Mouse (Mus musculus) liver, embryonic 14.5 days (tissue): ENCODE measurements around the gene Cep55. TPM values are rescaled to one million over a fixed set of nuclear protein-coding genes. Genes with fewer than 3 reads are reported as not detected.

ENCODE experiments used
- ATAC-seq: fragments of 200-750 bp; cut with Nextera tagmentation; 2 replicates; pipeline ENCODE4 v1.8.0; 2017; ENCODE audit warnings: moderate number of reproducible peaks, mild to moderate bottlenecking, moderate library complexity; ENCODE audit not compliant: insufficient read depth
- DNase-seq, 3 experiments: peaks; one replicate each; pipeline ENCODE4 v3.0.0-alpha.2; 2012 to 2013; ENCODE audit warnings: low read depth in 3 of 3, low spot score in 3 of 3
- H3K27ac ChIP-seq: fragments of 300-500 bp; sonication (generic); 2 replicates; pipeline ENCODE4 v1.5.1; 2014; ENCODE audit warnings: moderate library complexity, mild to moderate bottlenecking, control low read depth, inconsistent platforms
- H3K27me3 ChIP-seq: fragments of 300-500 bp; sonication (generic); 2 replicates; pipeline ENCODE4 v1.6.1; 2014; ENCODE audit warnings: mild to moderate bottlenecking, low read length, moderate library complexity; ENCODE audit not compliant: control insufficient read depth, insufficient read depth
- H3K36me3 ChIP-seq: fragments of 300-500 bp; sonication (generic); replicated peaks from 2 replicates; pipeline ENCODE4 v1.6.1; 2014; ENCODE audit warnings: low read depth; ENCODE audit not compliant: control insufficient read depth, insufficient read depth
- H3K4me1 ChIP-seq, 2 experiments: fragments of 200-500 bp in 1 of 2; fragments of 300-500 bp in 1 of 2; sonication (generic) in 1 of 2; replicated peaks; 2 replicates each; pipeline ENCODE4 v1.6.1; 2012 to 2014; ENCODE audit warnings: antibody characterized with exemption in 1 of 2, inconsistent platforms in 1 of 2, low read length in 1 of 2; ENCODE audit not compliant: control insufficient read depth in 2 of 2, insufficient read depth in 2 of 2
- H3K4me2 ChIP-seq: fragments of 300-500 bp; sonication (generic); 2 replicates; pipeline ENCODE4 v1.6.1; 2014; ENCODE audit warnings: low read depth, mild to moderate bottlenecking, control low read depth, moderate library complexity
- H3K4me3 ChIP-seq, 2 experiments: fragments of 200-500 bp in 1 of 2; fragments of 300-500 bp in 1 of 2; sonication (generic) in 1 of 2; 2 replicates each; pipeline ENCODE4 v1.5.1; 2012 to 2014; ENCODE audit warnings: low read depth in 2 of 2, low read length in 2 of 2, mild to moderate bottlenecking in 2 of 2, control low read depth in 1 of 2, inconsistent platforms in 1 of 2, moderate library complexity in 1 of 2; ENCODE audit not compliant: insufficient read depth in 1 of 2
- H3K9ac ChIP-seq: fragments of 300-500 bp; sonication (generic); replicated peaks from 2 replicates; pipeline ENCODE4 v1.6.1; 2014; ENCODE audit warnings: mild to moderate bottlenecking, control low read depth, moderate library complexity
- H3K9me3 ChIP-seq: fragments of 300-500 bp; sonication (generic); 2 replicates; pipeline ENCODE4 v1.6.1; 2016; ENCODE audit warnings: low read length, mixed read lengths; ENCODE audit not compliant: control insufficient read depth
- CTCF ChIP-seq: IDR thresholded peaks from 2 replicates; pipeline ENCODE4 v1.5.1; 2016; ENCODE audit warnings: antibody characterized with exemption, low read depth, control low read depth
- EP300 ChIP-seq: IDR thresholded peaks from 2 replicates; pipeline ENCODE4 v1.6.1; 2016; ENCODE audit warnings: antibody characterized with exemption, low read depth
- WGBS: fragments of 180-500 bp; shearing (Covaris S2); extraction: QIAGEN DNeasy Blood & Tissue Kit; methylation state at CpG from one replicate; pipeline ENCODE4 v1.1.7; 2014; ENCODE audit not compliant: insufficient replicate concordance; 5-methylcytosine and 5-hydroxymethylcytosine counted together
- polyA plus RNA-seq, 2 experiments: library from polyadenylated mRNA; depleted of rRNA in 1 of 2; stranded (reverse) in 1 of 2; unstranded in 1 of 2; fragments of >200 nt; fragmentation: Nextera tagmentation in 1 of 2; extraction: Ambion mirVana in 1 of 2; gene quantifications; 2 replicates each; pipeline versions ENCODE4 v1.2.1 to v1.2.3; 2012 to 2014

Gene Cep55
- polyA plus RNA-seq, 2 experiments, result 4.2 to 5.3 TPM

DNA sequence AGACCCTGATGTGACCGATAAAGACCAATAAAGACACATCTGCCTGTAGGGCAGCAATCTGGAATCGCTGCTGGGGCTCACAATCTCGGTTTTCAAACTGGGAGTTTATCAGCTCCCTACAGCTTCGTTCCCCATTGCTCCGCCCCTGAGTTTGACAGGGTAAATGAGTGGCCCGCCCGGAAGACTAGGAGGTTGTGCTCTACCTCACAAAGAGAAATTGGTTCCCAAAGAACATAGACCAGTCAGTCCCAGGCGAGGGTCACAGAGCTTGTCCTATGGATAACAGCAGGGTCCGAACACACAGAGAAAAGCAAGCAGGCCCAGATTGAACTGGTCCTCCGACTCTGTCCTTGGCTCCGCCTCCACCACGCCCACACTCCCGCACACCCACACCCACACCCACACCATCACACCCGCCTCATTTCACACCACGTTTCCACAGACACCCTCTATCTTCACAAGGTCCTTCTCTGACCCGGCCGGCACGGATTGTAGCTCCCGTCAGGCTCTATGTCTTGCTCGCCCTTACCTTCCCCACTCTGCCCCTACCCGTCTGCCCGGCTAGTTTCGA, 577 bp upstream of the Cep55 start:
- H3K9ac ChIP-seq, result no peak overlapping the region

DNA sequence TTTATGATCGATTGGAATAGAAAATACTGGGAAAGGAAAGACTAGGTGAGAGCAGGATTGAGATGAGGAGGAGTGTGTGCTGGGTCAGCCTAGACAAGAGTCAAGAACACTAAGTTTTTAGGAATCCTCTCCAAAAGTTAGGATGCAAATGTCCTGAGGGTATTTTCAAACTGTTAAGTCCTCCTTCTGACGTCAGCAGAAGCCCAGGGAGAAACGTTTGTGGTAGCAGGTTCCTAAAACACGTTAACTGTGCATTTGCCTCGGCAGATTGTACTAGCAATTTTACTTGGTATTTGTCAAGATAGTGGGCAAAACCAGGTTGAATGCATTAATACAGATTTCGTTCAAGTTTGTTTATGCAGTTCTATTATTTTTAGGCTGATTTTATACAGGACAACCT, 987 bp downstream of the Cep55 start:
- H3K4me2 ChIP-seq, result peak overlapping the region; percentile 62
- H3K27ac ChIP-seq, result no peak overlapping the region
- H3K4me1 ChIP-seq, result peaks cover 0 to 4% of the 10 kb centered on the region in 2 experiments; a peak in 1 of 4 replicates
- WGBS, result 7% methylated on average over 6 of the region's 6 CpGs
- no peaks in the 10 kb centered on the region for H3K9me3 ChIP-seq
- ATAC-seq (no peak), DNase-seq (no peak)
- H3K27me3 ChIP-seq, result peaks cover 8% of the 10 kb centered on the region
- no peak for TF ChIP-seq EP300
- no peak for TF ChIP-seq CTCF
- H3K9ac ChIP-seq, result no peak overlapping the region; the same call in 1 of the 2 replicates
- H3K36me3 ChIP-seq, result no peaks in the 10 kb centered on the region
- peak overlapping the region; percentile 17 to 61; a peak in 3 of 4 replicates for H3K4me3 ChIP-seq

More for the DNA sequence above, 577 bp upstream of the Cep55 start:
- peak; percentile 76 for ATAC-seq
- H3K4me1 ChIP-seq, result peaks cover 0 to 4% of the 10 kb centered on the region in 2 experiments; a peak in 1 of 4 replicates
- no peak overlapping the region for H3K27ac ChIP-seq
- H3K4me2 ChIP-seq, result peak overlapping the region; percentile 62
- no peaks in the 10 kb centered on the region for H3K9me3 ChIP-seq
- TF ChIP-seq EP300, result no peak
- no peaks in the 10 kb centered on the region for H3K36me3 ChIP-seq
- peak in 2 of 3 experiments; percentile 33 to 43 for DNase-seq
- peaks cover 8% of the 10 kb centered on the region for H3K27me3 ChIP-seq
- peak overlapping the region; percentile 61 to 62 for H3K4me3 ChIP-seq
- under 1% methylated on average over 23 of the region's 23 CpGs for WGBS

DNA sequence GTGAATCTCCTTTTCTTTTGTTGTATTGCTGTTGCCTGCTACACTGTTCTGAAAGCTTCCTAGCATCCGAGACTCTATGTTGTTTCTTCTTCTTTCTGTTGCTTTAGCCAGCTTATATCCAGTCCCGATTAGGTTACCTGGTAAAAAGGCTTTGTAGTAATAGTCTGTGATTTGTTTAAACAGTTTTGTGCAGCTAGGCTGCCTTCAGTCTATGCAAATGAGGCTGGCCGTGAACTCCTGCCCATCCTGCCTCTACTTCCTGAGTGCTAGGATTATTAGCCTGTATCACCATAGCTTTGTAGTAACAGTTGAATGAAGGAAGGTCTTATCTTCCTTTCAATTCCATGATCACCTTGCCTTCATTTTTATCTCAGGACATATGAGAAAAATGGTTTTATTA, 1.5 kb downstream of the Cep55 start:
- Histone ChIP-seq H3K27ac (no peak overlapping the region), H3K4me1 (peaks cover 0 to 4% of the 10 kb centered on the region in 2 experiments; a peak in 1 of 4 replicates), H3K36me3 (no peaks in the 10 kb centered on the region), H3K9me3 (no peaks in the 10 kb centered on the region), H3K9ac (no peak overlapping the region; the same call in 1 of the 2 replicates), H3K27me3 (peaks cover 8% of the 10 kb centered on the region), H3K4me3 (no peak overlapping the region), H3K4me2 (peak overlapping the region; percentile 15; the same call in 1 of the 2 replicates)
- no peak for TF ChIP-seq EP300
- no peak for TF ChIP-seq CTCF
- WGBS, result 41% methylated on average over 3 of the region's 3 CpGs
- DNase-seq, result no peak
- ATAC-seq, result no peak

DNA sequence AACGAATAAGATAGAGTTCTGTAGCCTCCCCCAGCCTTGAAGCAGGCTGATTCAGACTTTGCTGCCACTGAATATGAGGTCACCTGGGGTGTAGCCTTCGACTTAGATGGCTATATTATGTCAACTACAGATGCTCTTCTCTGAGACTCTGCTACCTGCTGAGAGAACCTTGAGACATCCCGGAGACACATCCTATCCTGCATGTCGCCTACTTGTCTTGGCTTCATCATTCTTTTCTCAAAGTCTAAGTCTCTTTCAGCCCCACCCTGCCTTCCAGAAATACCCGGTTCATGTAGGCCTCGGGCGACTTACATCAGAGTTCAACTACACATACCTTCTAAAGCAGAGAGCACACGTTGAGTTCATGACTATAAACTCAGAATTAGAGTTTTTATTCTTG, 2.1 kb downstream of the Cep55 start:
- Histone ChIP-seq H3K4me1 (peaks cover 0 to 4% of the 10 kb centered on the region in 2 experiments; a peak in 1 of 4 replicates), H3K27ac (no peak overlapping the region), H3K9ac (no peak overlapping the region), H3K9me3 (no peaks in the 10 kb centered on the region), H3K27me3 (peaks cover 8% of the 10 kb centered on the region), H3K36me3 (no peaks in the 10 kb centered on the region), H3K4me2 (no peak overlapping the region), H3K4me3 (no peak overlapping the region)
- TF ChIP-seq EP300 (no peak), CTCF (no peak)
- WGBS, result 70% methylated on average over 8 of the region's 8 CpGs
- DNase-seq (no peak), ATAC-seq (no peak)

DNA sequence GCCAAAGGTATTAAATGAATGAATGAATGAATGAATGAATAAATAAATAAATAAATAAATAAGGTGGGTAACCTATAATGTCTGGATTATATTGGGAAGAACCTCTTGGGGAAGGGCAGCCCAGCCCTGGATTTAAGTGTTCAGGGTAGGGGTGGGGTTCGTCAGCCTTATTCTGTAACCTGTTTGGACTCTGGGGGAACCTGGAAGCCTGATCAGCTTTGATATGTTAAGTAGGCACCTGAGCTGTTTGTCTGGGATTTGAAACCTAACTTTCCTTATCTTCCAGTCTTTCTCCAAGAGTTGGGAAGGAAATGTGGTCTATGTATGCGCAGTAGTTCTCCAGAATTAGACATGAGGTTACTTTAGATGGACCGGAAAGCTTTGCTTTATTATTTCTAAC, 8.4 kb downstream of the Cep55 start:
- WGBS, result 71% methylated on average over 3 of the region's 3 CpGs
- Histone ChIP-seq H3K27me3 (no peaks in the 10 kb centered on the region), H3K4me1 (no peaks in the 10 kb centered on the region), H3K4me2 (no peak overlapping the region), H3K9ac (no peak overlapping the region), H3K4me3 (no peak overlapping the region), H3K27ac (no peak overlapping the region), H3K36me3 (no peaks in the 10 kb centered on the region), H3K9me3 (no peaks in the 10 kb centered on the region)
- no peak for ATAC-seq
- DNase-seq, result no peak
- TF ChIP-seq CTCF (no peak), EP300 (no peak)
